Mouse (Mus musculus): ENCODE data around the gene Krt84.

- TF ChIP-seq CTCF (conservative IDR thresholded peaks at IDR 0.05; ENCODE audit: low read length) = no peak
- TF ChIP-seq NANOG (IDR thresholded peaks at IDR 0.05; ENCODE audit: borderline replicate concordance, low read length) = peak; percentile 29; the same call in 1 of the 2 replicates
- no peak for TF ChIP-seq POU5F1 (IDR thresholded peaks at IDR 0.05; ENCODE audit: borderline replicate concordance, low read length)
Observed at GRCm38 (mm10) chr15:101558034-101558646, 25.5 kb upstream of the Krt84 start.

Data from E14TG2a.4 (cell line).